Mouse (Mus musculus) neural tube, embryonic 13.5 days (tissue): ENCODE measurements around the gene C1s2. TPM values are rescaled to one million over a fixed set of nuclear protein-coding genes. Genes with fewer than 3 reads are reported as not detected.

Source experiments
- polyA plus RNA-seq: library from polyadenylated mRNA; unstranded; fragments of >200 nt; fragmentation: Nextera tagmentation; extraction: Ambion mirVana; gene quantifications from 2 replicates; pipeline ENCODE4 v1.2.1, GENCODE M21; 2015

Gene C1s2
- polyA plus RNA-seq, 1 experiment from 2014 or later = not detected

Other genes starting within 250 kb of the C1s2 start
- gene Pex5, start 221.0 kb downstream of the C1s2 start, polyA plus RNA-seq = 66.9 and 67.6 TPM in 2 replicates
- gene Clstn3, start 171.3 kb downstream of the C1s2 start, polyA plus RNA-seq = 69.8 and 75.1 TPM in 2 replicates
- gene C1rl, start 143.0 kb downstream of the C1s2 start, polyA plus RNA-seq = 0.22 and 0.54 TPM in 2 replicates
- gene C1ra, start 123.7 kb downstream of the C1s2 start, polyA plus RNA-seq = 0.12 and 0.14 TPM in 2 replicates
- 0.30 and 0.39 TPM in 2 replicates for gene C1s1, start 93.7 kb downstream of the C1s2 start, polyA plus RNA-seq
- not detected in 2 replicates for gene C1rb, start 65.8 kb downstream of the C1s2 start, polyA plus RNA-seq
- gene Lpcat3, start 26.9 kb upstream of the C1s2 start, polyA plus RNA-seq = 43.2 and 43.7 TPM in 2 replicates
- 110 and 120 TPM in 2 replicates for gene Emg1, start 76.1 kb upstream of the C1s2 start, polyA plus RNA-seq
- 259 and 270 TPM in 2 replicates for gene Phb2, start 76.3 kb upstream of the C1s2 start, polyA plus RNA-seq
- 6.0 and 7.9 TPM in 2 replicates for gene Ptpn6, start 102.6 kb upstream of the C1s2 start, polyA plus RNA-seq
- 687 and 693 TPM in 2 replicates for gene Grcc10, start 105.3 kb upstream of the C1s2 start, polyA plus RNA-seq
- gene Gm45234, start 119.9 kb upstream of the C1s2 start, polyA plus RNA-seq = not detected in 2 replicates
- gene Atn1, start 120.4 kb upstream of the C1s2 start, polyA plus RNA-seq = 21.0 and 23.1 TPM in 2 replicates
- gene Eno2, start 133.6 kb upstream of the C1s2 start, polyA plus RNA-seq = 67.2 and 69.8 TPM in 2 replicates
- gene Lrrc23, start 143.6 kb upstream of the C1s2 start, polyA plus RNA-seq = 0.57 and 2.1 TPM in 2 replicates
- 4.7 and 8.5 TPM in 2 replicates for gene Spsb2, start 172.6 kb upstream of the C1s2 start, polyA plus RNA-seq
- 385 and 391 TPM in 2 replicates for gene Tpi1, start 178.2 kb upstream of the C1s2 start, polyA plus RNA-seq
- 176 and 178 TPM in 2 replicates for gene Usp5, start 193.4 kb upstream of the C1s2 start, polyA plus RNA-seq
- gene Cdca3, start 193.5 kb upstream of the C1s2 start, polyA plus RNA-seq = 26.6 and 33.2 TPM in 2 replicates
- 0.44 and 0.93 TPM in 2 replicates for gene Gnb3, start 204.2 kb upstream of the C1s2 start, polyA plus RNA-seq
- 20.5 and 20.6 TPM in 2 replicates for gene P3h3, start 221.7 kb upstream of the C1s2 start, polyA plus RNA-seq
- gene Gpr162, start 227.9 kb upstream of the C1s2 start, polyA plus RNA-seq = 21.2 and 22.4 TPM in 2 replicates